Mouse (Mus musculus): ENCODE data around the gene Ubtf.

DNA sequence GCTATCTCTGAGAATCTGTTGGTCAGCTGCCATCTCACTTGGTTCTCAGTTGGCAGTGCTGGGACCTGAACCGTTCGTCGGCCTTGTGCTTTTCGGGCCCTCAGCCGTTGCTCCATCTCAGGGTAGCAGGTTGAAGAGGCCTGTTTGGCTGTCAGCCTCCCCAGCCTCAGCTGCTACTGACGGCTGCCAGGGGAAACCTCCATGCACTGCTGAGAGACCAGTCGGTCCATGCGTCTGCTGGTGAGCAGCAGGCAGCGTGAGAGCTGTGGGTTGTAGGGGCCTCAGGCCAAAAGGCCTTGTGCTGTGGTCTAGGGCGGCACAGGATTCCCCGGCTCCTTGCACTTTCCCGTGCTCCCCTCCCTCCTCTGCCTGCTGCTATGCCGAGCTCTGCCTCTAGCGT lies 53.7 kb downstream of the Ubtf start:
- TF ChIP-seq POLR2A (IDR thresholded peaks at IDR 0.05; ENCODE audit: insufficient read depth, low read depth, low read length) (no peak), CTCF (IDR thresholded peaks at IDR 0.05) (no peak), EP300 (IDR thresholded peaks at IDR 0.05; ENCODE audit: insufficient read depth, low read depth, low read length) (no peak)
